Mouse (Mus musculus): ENCODE measurements around the gene Gucy2c.

The Gucy2c gene

GRCm38 (mm10) chr6:136781377-136781986 is at the start of gene Gucy2c:
Gucy2c (minus strand) TSS chr6:136781765.
- DNase-seq: no peak

GRCm38 (mm10) chr6:136828681-136829080 is 47.1 kb upstream of the Gucy2c start:
- no peak for DNase-seq

DNA sequence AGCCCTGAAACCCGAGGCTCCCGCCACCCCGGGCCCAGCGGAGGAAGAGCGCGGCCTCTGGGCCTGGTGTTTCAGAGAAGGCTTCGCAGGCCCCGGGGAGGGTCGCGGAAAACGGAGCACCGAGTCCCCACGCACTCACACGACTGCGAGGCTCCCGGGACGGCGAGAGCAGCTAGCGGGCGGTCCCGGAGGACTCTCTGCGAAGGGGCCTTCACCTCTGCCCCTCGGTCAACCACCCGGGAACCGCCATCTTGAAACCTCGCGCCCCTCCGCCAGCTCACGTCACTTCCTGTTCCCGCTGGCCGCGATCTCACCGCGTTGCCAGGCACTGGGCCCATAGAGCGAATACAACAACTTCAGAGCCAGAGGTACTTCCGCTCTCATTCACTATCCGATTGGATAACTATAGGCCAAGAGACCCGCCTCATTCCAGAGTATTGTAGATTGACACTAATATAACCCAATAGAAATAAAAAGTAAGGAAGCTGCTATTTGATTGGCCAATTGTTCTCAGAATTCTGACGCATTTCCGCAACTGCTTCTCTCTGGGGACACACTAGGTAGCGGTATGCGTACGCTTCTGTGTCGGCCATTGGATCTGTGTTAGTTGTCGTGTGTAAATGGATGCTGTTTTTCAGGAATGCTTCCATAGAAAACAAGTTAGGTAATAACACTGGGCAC is 46.5 kb upstream of the Gucy2c start, which contains the start of gene Wbp11:
Gene Wbp11, minus strand, starts transcription at position 353 of the 681 bp plus-strand sequence.
- DNase-seq: peak; percentile 97

GRCm38 (mm10) chr6:136827516-136827880 is 45.9 kb upstream of the Gucy2c start, which contains the start of gene BC049715:
BC049715 (plus strand) TSS chr6:136827626.
- no peak for DNase-seq

DNA sequence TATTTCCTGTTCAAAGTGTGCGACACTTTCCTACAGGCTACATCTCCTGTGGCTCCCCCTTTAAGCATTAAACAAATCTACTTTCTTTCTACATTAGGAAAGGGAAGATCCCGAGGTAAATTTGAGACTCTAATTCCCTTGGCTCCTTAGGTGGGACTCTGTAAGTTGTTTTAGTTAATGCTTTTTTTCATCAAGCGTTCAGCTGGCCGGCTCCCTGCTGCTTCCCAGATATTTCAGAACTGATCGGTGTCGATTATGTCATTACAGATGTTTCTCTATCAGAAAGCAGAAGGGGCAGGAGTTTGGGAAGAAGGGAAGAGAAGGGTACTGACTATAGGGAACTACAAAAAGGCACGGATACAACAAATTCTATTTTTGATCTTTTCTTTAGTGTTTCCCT is 45.6 kb upstream of the Gucy2c start:
- DNase-seq: no peak

DNA sequence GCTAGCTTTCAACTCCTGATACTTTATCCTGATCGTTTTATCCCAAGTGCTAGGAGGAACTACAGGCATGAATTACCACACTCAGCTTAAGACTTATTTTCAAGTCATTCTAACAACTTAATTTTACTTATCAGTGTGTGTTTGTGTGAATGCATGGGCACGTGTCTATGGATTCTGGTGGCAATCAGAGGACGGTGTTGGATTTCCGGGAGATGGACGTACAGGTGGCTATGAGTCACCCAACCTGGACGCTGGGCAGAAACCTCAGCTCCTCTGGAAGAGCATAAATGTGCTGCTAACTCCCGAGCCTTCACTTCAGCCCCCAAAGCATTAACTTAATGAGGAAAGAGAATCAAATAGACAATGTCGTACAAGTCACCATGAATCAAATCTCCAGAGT is 43.4 kb upstream of the Gucy2c start:
- no peak for DNase-seq

DNA sequence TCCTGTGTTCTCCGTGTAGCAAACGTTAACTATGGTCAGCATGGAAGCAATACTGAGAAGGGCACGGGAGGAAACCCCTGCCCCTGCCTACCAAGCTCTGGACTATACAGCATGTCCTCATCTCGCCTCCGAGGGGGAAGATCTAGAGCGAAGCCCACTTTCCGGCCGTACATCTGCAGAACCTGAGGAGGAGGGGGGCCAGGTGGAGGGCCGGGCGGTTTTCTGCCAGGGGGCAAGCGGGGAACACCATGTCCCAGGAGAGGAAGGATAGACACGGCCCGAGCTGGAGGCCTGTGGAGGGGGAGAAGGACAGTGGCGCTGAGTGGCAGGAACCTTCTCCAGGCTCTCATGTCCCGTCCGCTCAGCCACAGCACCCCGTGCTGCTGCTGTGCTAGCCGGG is 39.5 kb upstream of the Gucy2c start:
- DNase-seq: no peak

GRCm38 (mm10) chr6:136820381-136820780 is 38.8 kb upstream of the Gucy2c start:
- no peak for DNase-seq

DNA sequence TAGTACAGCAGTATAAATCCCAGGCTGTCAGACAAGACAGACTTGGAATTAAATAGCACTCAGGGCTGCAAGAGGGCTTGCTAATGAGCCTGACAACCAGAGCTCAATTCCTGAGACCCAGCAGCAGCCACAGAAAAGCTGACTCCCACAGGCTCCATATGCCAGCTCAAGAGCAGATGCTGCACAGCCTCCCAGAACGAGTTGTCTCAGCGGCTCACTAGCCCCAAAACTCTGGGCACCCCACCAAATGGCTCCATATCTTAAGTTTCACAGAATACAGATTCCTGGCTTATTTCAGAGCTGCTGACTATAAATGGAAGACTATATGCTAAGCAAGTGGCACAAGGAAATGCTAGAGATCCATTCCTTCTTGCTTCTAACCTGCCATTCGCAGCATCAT is 36.0 kb upstream of the Gucy2c start:
- peak; percentile 92 for DNase-seq

DNA sequence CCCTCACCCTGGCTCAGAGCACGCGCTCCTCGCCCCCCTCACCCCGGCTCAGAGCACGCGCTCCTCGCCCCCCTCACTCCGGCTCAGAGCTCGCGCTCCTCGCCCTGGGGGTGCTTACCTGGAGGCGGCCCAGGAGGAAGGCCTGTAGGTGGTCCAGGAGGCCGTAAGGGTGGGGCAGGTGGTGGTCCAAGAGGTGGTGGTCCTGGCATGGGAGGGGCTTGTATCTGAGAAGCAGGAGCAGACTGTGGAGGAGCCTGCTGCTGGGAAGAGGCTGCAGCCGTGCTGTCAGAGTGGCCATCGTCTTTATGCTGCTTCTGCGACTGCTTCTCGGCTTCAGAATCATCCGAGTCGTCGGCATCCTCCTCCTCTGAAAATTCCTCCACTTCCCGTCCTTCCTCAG is 35.3 kb upstream of the Gucy2c start:
- DNase-seq: no peak

DNA sequence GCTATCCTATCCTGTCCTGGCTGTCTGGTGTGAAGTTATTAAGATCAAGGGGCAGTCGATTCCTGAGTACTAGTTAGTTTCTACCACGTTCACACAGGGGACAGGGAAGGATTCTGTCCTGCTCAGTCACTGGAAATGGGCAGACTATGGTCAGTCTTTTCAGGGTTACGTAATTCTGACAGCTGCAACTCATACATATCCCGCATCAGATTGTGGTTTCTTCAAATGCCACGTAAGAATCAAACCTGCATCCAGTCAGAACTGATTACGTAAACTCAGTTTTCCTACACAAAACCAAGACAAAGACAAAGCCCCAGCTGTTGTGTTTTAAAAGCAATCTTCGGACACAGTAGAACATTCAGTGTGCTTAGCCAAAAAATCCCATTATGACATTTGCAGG is 33.8 kb upstream of the Gucy2c start:
- no peak for DNase-seq

- peak; percentile 48 for DNase-seq
Observed at GRCm38 (mm10) chr6:136813117-136813516, 31.6 kb upstream of the Gucy2c start.

- DNase-seq: no peak
Observed at GRCm38 (mm10) chr6:136811196-136811595, 29.6 kb upstream of the Gucy2c start.

DNA sequence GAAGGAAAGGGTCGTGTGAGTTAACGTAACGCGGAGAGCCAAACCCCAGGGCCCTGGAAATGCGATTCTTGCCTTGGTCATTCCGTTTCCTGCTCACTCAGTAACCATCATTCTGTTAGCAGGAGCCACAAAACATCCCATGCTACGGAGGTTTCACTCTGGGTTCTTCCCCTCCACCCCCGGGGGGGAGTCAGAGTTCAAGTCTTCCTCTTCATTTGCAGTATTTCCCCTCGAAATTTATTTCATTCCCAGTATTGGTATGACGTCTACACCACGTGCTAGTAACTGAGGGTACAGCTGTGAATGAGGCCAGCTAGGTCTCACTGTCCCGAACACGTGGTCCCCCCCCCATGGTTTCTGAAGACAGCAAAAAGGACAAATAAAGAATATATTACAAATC is 28.1 kb upstream of the Gucy2c start:
- no peak for DNase-seq

GRCm38 (mm10) chr6:136809077-136809476 is 27.5 kb upstream of the Gucy2c start:
- peak; percentile 52 for DNase-seq

DNA sequence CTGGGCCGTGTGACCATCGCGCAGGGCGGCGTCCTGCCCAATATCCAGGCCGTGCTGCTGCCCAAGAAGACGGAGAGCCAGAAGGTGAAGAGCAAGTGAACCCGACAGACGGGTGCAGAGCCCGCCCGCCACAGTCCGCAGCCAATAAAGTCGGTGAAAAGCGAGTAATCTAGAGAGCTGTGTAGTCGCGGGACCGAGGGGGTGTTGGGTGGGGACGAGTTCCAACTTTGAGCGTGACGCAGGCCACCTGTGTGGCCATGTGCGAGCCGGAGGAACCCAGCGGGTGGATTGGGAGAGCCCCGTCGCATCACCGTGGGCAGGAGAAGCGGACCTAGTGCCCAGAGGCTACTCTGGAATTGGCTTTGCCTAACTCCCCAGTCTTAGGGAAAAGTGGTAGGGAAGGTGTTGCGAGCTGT is 27.1 kb upstream of the Gucy2c start:
- DNase-seq: peak; percentile 57

DNA sequence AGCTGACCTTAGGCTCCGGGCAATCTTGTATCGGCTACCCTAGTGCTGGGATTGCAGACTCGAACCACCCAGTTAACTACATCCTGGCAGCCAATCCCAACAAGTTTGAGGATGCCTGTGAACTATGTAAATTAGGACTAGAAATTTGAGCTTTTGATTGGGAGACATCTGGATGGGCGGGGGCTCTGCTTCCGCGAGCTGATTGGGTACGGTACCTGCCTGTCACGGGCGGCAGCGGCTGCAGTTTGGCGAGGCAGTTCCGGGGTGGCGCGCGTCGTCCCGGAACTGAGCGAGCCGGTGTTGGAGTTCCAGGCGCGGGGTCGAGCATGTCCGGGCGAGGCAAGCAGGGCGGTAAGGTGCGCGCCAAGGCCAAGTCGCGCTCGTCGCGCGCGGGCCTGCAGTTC is 26.5 kb upstream of the Gucy2c start, which contains the start of gene H2afj:
Gene H2afj, plus strand, starts transcription at position 231 of the 404 bp plus-strand sequence.
- peak; percentile 97 for DNase-seq

DNA sequence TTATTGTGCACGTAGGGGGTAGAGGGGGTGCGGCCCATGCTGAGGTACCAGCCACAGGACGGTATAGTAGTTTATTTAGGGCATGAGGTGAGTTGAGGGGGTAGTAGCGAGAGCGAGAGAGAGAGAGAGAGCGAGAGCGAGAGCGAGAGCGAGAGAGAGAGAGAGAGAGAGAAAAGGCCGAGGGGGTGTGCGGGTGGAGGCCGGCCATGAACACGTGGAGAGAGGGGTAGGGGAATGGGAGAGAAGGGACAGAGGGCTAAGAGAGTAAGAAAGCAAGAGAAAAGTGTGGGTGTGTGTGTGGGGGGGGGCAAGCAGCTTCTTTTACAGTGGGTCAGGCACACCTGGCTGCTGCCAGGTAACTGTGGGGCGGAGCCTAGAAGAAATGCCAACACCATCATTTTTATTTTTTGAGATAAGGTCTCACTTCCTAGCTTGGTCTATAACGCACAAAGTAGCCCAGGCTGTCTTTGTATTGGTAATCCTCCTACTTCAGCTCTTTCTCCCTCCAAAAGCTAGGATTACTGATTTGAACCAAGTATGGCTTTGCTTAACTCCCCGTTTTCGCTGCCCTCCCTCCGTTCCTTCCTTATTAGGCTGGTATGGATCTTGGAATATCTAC is 25.9 kb upstream of the Gucy2c start:
- no peak for DNase-seq

GRCm38 (mm10) chr6:136806819-136807218 is 25.3 kb upstream of the Gucy2c start:
- DNase-seq: no peak

DNA sequence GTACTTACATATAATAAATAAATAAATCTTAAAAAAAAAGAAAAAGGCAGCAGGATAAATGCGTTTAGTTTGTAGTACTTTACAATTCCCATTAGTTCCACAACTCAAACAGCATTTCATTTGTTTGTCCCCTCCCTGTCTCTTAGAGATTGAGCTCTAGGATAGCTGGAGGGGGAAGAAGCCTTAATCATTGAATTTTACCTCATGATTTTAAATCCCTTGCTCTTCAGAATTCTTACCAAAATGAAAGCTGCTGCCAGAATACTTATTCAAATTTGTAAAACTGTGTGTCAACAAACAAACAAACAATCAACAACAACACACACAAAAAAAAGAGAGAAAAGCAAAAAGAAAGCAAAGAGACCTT is 23.8 kb upstream of the Gucy2c start:
- DNase-seq: no peak

DNA sequence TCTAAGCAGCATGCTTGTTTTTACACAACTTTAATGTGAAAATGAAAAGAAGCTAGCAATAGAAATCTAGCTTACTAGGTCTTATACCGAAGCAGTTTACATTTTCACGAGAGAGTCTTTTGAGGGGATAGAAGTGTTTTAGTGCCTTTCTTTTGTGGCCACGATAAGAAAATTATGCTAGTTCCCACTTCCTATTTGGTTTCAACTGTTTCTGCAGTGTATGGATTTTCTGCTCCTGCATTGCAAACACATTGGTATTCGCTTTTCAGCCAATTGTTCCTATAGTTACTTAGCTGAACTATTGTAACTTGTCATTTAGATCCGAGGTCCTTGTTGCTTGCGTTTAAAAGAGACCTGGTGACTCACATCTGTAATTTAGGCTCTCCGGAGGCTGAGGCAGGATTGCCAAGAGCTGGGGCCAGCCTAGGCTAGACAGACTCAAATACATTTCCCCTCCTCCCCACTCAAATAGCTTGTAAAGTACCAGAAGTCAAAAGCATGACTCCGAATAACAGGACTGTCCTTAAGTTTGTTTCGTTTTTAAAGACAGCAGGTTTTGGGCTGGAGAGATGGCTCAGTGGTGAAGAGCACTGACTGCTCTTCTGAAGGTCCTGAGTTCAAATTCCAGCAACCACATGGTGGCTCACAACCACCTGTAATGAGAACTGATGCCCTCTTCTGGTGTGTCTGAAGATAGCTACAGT is 23.3 kb upstream of the Gucy2c start:
- DNase-seq: no peak

- peak; percentile 94 for DNase-seq
Observed at GRCm38 (mm10) chr6:136803739-136804633, 22.4 kb upstream of the Gucy2c start, which contains the start of gene Hist4h4. Hist4h4 (minus strand) TSS chr6:136804415.
